Mouse (Mus musculus) myocyte (in vitro differentiated cells): Measurements from ENCODE around the gene Kcnk13. TPM values are rescaled to one million over a fixed set of nuclear protein-coding genes. Genes with fewer than 3 reads are reported as not detected.
A peak's percentile ranks its signal among the peaks of the same experiment; 100 is the strongest.

Source experiments
- H3K27me3 ChIP-seq: one replicate; pipeline ENCODE4 v1.6.1; 2011; ENCODE audit not compliant: control insufficient read depth, insufficient read depth, insufficient read length
- H3K36me3 ChIP-seq: one replicate; pipeline ENCODE4 v1.6.1; 2011; ENCODE audit not compliant: control insufficient read depth, insufficient read depth
- H3K4me2 ChIP-seq: one replicate; pipeline ENCODE4 v1.6.1; 2011; ENCODE audit warnings: low read depth, control low read depth
- H3K4me3 ChIP-seq: one replicate; pipeline ENCODE4 v1.5.1; 2011; ENCODE audit warnings: mild to moderate bottlenecking, control low read depth, moderate library complexity
- H3K79me2 ChIP-seq: one replicate; pipeline ENCODE4 v1.6.1; 2011; ENCODE audit not compliant: control insufficient read depth, insufficient read depth
- H3ac ChIP-seq: one replicate; pipeline ENCODE4 v1.6.1; 2011; ENCODE audit not compliant: control insufficient read depth, insufficient read length
- CEBPB ChIP-seq: IDR thresholded peaks from 2 replicates; pipeline ENCODE4 v1.6.1; 2011; ENCODE audit warnings: mild to moderate bottlenecking, moderate library complexity; ENCODE audit not compliant: poor library complexity, insufficient read depth, severe bottlenecking
- E2F4 ChIP-seq: IDR thresholded peaks from one replicate; pipeline ENCODE4 v1.6.1; 2011; ENCODE audit warnings: mild to moderate bottlenecking, control low read depth, moderate library complexity; ENCODE audit not compliant: insufficient read depth
- MAX ChIP-seq: IDR thresholded peaks from one replicate; pipeline ENCODE4 v1.6.1; 2011; ENCODE audit warnings: low read depth, mild to moderate bottlenecking, control low read depth
- MYOD1 ChIP-seq, 3 experiments: IDR thresholded peaks; one replicate each; pipeline ENCODE4 v1.6.1; 2011; ENCODE audit warnings: control low read depth in 2 of 3, low read depth in 2 of 3, mild to moderate bottlenecking in 2 of 3, moderate library complexity in 1 of 3; ENCODE audit not compliant: insufficient read length in 2 of 3, control insufficient read depth in 1 of 3
- MYOG ChIP-seq, 3 experiments: IDR thresholded peaks; one replicate each; pipeline ENCODE4 v1.6.1; 2011; ENCODE audit warnings: control low read depth in 2 of 3, low read depth in 2 of 3, mild to moderate bottlenecking in 2 of 3; ENCODE audit not compliant: insufficient read length in 2 of 3, control insufficient read depth in 1 of 3, insufficient read depth in 1 of 3
- POLR2A ChIP-seq: IDR thresholded peaks from one replicate; pipeline ENCODE4 v1.6.1; 2011; ENCODE audit warnings: low read depth, mild to moderate bottlenecking, control low read depth, moderate library complexity; ENCODE audit not compliant: insufficient read length
- POLR2AphosphoS2 ChIP-seq: IDR thresholded peaks from one replicate; pipeline ENCODE4 v1.6.1; 2011; ENCODE audit warnings: low read depth, control low read depth; ENCODE audit not compliant: insufficient read length
- SRF ChIP-seq: IDR thresholded peaks from one replicate; pipeline ENCODE4 v1.6.1; 2011; ENCODE audit warnings: low read depth; ENCODE audit not compliant: control insufficient read depth, insufficient read length
- TCF12 ChIP-seq: IDR thresholded peaks from one replicate; pipeline ENCODE4 v1.6.1; 2011; ENCODE audit warnings: mild to moderate bottlenecking, control low read depth; ENCODE audit not compliant: poor library complexity, insufficient read depth, severe bottlenecking
- TCF3 ChIP-seq: IDR thresholded peaks from one replicate; pipeline ENCODE4 v1.6.1; 2011; ENCODE audit warnings: low read depth, control low read depth; ENCODE audit not compliant: insufficient read length
- USF1 ChIP-seq: IDR thresholded peaks from one replicate; pipeline ENCODE4 v1.6.1; 2011; ENCODE audit warnings: low read depth, mild to moderate bottlenecking, control low read depth, moderate library complexity
- polyA plus RNA-seq: library from polyadenylated mRNA; unstranded; fragments of >200 nt; fragmentation: generic; extraction: Trizol; gene quantifications from one replicate; pipeline ENCODE4 v1.2.1, GENCODE M21; 2012; ENCODE audit warnings: missing spikeins

The Kcnk13 gene
- polyA plus RNA-seq, 1 experiment: 1.8 TPM

DNA sequence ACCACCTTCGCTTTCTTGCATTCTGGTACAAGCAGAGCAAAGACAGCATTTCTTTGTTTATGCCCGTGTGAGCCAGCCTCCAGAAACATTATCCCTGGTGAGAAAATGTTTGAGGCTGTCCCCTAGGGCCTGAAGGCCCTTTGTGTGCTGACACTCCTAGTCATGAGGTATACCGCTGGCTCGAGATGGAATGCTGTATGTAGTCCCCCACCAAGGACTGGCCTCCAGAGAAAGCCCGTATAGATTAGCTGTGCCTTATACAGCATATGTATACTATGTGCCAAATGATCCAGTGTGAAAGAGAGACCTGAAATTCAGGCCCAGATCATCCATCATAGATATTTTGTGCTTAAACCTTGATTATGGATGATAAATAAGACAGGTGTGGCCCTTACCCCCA lies 40.6 kb upstream of the Kcnk13 start:
- Histone ChIP-seq H3K36me3 (no peaks in the 10 kb centered on the region), H3K4me3 (no peak overlapping the region), H3K79me2 (no peaks in the 10 kb centered on the region), H3K27me3 (no peaks in the 10 kb centered on the region), H3ac (no peak overlapping the region), H3K4me2 (no peak overlapping the region)
- TF ChIP-seq MAX (no peak), MYOD1 (IDR thresholded peaks at IDR 0.05; ENCODE audit: control insufficient read depth in 1 of 3, insufficient read length in 2 of 3, low read depth in 2 of 3) (no peak), CEBPB (no peak), E2F4 (no peak), POLR2AphosphoS2 (no peak), TCF3 (no peak)

DNA sequence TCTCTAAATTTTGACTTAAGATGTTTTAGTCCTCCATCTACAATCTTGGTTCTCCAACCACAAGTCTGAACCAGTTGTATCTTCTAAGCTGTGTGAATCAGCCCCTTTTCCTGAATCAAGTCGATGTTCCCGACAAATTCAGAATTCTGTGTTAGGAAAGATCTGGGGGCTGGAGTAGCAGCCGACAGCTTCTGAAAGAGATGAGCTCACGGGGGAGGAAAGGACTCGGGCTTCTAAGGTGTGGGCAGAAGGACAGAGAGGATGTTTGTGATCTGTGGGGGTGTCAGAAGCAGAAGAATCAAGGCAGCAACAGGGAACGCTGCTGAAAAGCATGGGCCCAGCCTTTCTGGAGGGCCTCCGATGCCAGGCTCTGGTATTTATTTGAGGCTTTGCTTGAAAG lies 36.0 kb upstream of the Kcnk13 start:
- no peak overlapping the region for H3ac ChIP-seq
- H3K79me2 ChIP-seq: no peaks in the 10 kb centered on the region
- H3K36me3 ChIP-seq: no peaks in the 10 kb centered on the region
- H3K4me3 ChIP-seq: no peak overlapping the region
- H3K4me2 ChIP-seq: no peak overlapping the region
- TF ChIP-seq MYOG (IDR thresholded peaks at IDR 0.05; ENCODE audit: control insufficient read depth in 1 of 3, insufficient read depth in 1 of 3, insufficient read length in 2 of 3, low read depth in 2 of 3): no peak
- TF ChIP-seq MYOD1 (IDR thresholded peaks at IDR 0.05; ENCODE audit: control insufficient read depth in 1 of 3, insufficient read length in 2 of 3, low read depth in 2 of 3): no peak
- TF ChIP-seq TCF12: no peak
- no peak for TF ChIP-seq POLR2AphosphoS2
- TF ChIP-seq POLR2A: no peak
- TF ChIP-seq SRF: no peak
- no peak for TF ChIP-seq USF1
- TF ChIP-seq CEBPB: no peak
- no peaks in the 10 kb centered on the region for H3K27me3 ChIP-seq

GRCm38 (mm10) chr12:99929160-99929559 lies 35.1 kb upstream of the Kcnk13 start:
- no peaks in the 10 kb centered on the region for H3K36me3 ChIP-seq
- no peaks in the 10 kb centered on the region for H3K27me3 ChIP-seq
- no peak overlapping the region for H3K4me2 ChIP-seq
- TF ChIP-seq POLR2AphosphoS2: no peak
- H3ac ChIP-seq: no peak overlapping the region
- H3K4me3 ChIP-seq: no peak overlapping the region
- no peaks in the 10 kb centered on the region for H3K79me2 ChIP-seq

DNA sequence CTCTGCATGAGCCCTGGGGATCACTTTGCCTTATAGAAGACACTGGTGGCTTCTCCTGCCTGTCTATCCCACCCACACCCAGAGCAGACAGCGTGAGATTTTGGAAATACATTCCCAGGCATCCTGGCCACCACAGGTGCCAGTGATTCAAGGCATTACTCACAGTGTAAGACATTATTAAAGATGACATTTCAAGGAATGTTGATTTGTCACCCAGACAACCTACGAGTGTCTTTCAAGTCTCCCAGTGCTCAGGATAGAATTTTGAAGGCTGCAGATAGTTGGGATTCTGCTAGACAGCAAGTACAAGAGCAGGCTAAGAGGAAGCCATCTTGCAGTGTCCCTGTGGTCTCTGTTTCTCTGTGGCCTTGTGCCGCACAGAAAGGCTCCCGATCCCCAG lies 32.1 kb upstream of the Kcnk13 start:
- peaks cover 5% of the 10 kb centered on the region for H3K36me3 ChIP-seq
- TF ChIP-seq E2F4 (no peak), TCF12 (no peak), CEBPB (no peak), TCF3 (no peak), POLR2A (no peak), POLR2AphosphoS2 (no peak), MAX (no peak), USF1 (no peak), MYOD1 (IDR thresholded peaks at IDR 0.05; ENCODE audit: control insufficient read depth in 1 of 3, insufficient read length in 2 of 3, low read depth in 2 of 3) (peak in 1 of 3 experiments; percentile 21)

GRCm38 (mm10) chr12:99933630-99934029 lies 30.7 kb upstream of the Kcnk13 start:
- Histone ChIP-seq H3K36me3 (peaks cover 5% of the 10 kb centered on the region), H3ac (no peak overlapping the region), H3K4me3 (no peak overlapping the region), H3K79me2 (no peaks in the 10 kb centered on the region), H3K27me3 (no peaks in the 10 kb centered on the region), H3K4me2 (no peak overlapping the region)
- TF ChIP-seq TCF12: no peak
- TF ChIP-seq MYOG (IDR thresholded peaks at IDR 0.05; ENCODE audit: control insufficient read depth in 1 of 3, insufficient read depth in 1 of 3, insufficient read length in 2 of 3, low read depth in 2 of 3): peak in 2 of 3 experiments; percentile 38 to 63
- TF ChIP-seq MYOD1 (IDR thresholded peaks at IDR 0.05; ENCODE audit: control insufficient read depth in 1 of 3, insufficient read length in 2 of 3, low read depth in 2 of 3): peak in 1 of 3 experiments; percentile 45

More for the DNA sequence above, 32.1 kb upstream of the Kcnk13 start:
- no peaks in the 10 kb centered on the region for H3K79me2 ChIP-seq
- H3K27me3 ChIP-seq: no peaks in the 10 kb centered on the region
- no peak overlapping the region for H3K4me3 ChIP-seq
- H3K4me2 ChIP-seq: no peak overlapping the region
- no peak overlapping the region for H3ac ChIP-seq

DNA sequence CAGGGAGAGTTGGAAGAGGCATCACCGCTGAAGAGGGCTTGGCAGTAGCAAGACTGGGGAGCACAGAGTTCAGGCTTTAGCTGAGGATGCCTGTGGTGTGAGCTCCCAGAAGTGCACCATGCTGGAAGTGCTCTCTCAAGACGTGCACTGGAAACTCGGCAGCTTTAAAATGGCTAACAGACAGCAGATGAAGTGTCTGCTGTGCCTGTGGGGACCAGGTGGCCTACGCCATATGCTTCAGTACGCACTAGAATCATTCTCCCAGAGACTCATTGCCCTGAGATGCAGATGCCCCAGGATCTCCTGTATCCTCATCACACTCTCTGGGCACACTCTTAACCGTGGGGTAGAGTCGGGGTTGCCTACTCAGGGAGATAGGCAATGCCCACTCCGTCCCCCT lies 28.9 kb upstream of the Kcnk13 start:
- no peak for TF ChIP-seq MAX
- Histone ChIP-seq H3K4me3 (no peak overlapping the region), H3K36me3 (peaks cover 5% of the 10 kb centered on the region), H3K27me3 (no peaks in the 10 kb centered on the region), H3K79me2 (no peaks in the 10 kb centered on the region), H3ac (no peak overlapping the region), H3K4me2 (no peak overlapping the region)
